Mouse (Mus musculus): ENCODE data around the gene Tia1.
"Not testable (repeated sequence)": the region's sequence is repeated elsewhere in the genome, so short reads cannot be mapped to it uniquely, and the experiment has no call there.

Tia1 gene

GRCm38 (mm10) chr6:86404100-86404861 is at the start of gene Tia1:
Tia1 (plus strand) TSS chr6:86404219.
- CTCF ChIA-PET = interaction anchor here (0.7 kb wide), 1 partner anchor 10 kb away, joined by 5 read pairs; no protein-coding TSS in a partner anchor

- CTCF ChIA-PET = no interaction called here
Measured at GRCm38 (mm10) chr6:86354948-86355347, 49.1 kb upstream of the Tia1 start.

- CTCF ChIA-PET = no interaction called here
Measured at GRCm38 (mm10) chr6:86356956-86357355, 47.1 kb upstream of the Tia1 start.

- CTCF ChIA-PET = no interaction called here
Measured at GRCm38 (mm10) chr6:86360691-86361090, 43.3 kb upstream of the Tia1 start.

GRCm38 (mm10) chr6:86361373-86361772 is 42.6 kb upstream of the Tia1 start:
- CTCF ChIA-PET = no interaction called here

GRCm38 (mm10) chr6:86364442-86365141 is 39.4 kb upstream of the Tia1 start:
- CTCF ChIA-PET = interaction anchor here (0.7 to 0.8 kb wide), 3 partner anchors 26 to 1083 kb away, joined by 3 to 5 read pairs (median 4); no protein-coding TSS in a partner anchor

GRCm38 (mm10) chr6:86365371-86366124 is 38.5 kb upstream of the Tia1 start, which contains the start of gene Fam136a:
Fam136a (plus strand) TSS chr6:86365646.
- CTCF ChIA-PET = interaction anchor here (0.7 to 0.8 kb wide), 3 partner anchors 25 to 1084 kb away, joined by 3 to 5 read pairs (median 4); no protein-coding TSS in a partner anchor

GRCm38 (mm10) chr6:86366125-86366852 is 37.7 kb upstream of the Tia1 start:
- CTCF ChIA-PET = interaction anchor here (1.0 kb wide), 1 partner anchor 60 kb away, joined by 3 read pairs; the partner anchor contains the start of gene Gm44790

- CTCF ChIA-PET = interaction anchor here (0.5 to 1.0 kb wide), 2 partner anchors 59 to 398 kb away, joined by 3 to 12 read pairs; partner anchors contain the start of gene Gm44790
Measured at GRCm38 (mm10) chr6:86366853-86367249, 37.2 kb upstream of the Tia1 start.

- CTCF ChIA-PET = no interaction called here
Measured at GRCm38 (mm10) chr6:86368479-86368878, 35.5 kb upstream of the Tia1 start.

- CTCF ChIA-PET = no interaction called here
Measured at GRCm38 (mm10) chr6:86370093-86370713, 33.8 kb upstream of the Tia1 start.

GRCm38 (mm10) chr6:86370764-86371339 is 33.2 kb upstream of the Tia1 start, which contains the start of gene Snrpg:
Snrpg (plus strand) TSS chr6:86371304.
- CTCF ChIA-PET = no interaction called here

- CTCF ChIA-PET = no interaction called here
Measured at GRCm38 (mm10) chr6:86371340-86371911, 32.6 kb upstream of the Tia1 start.

- CTCF ChIA-PET = no interaction called here
Measured at GRCm38 (mm10) chr6:86371950-86372516, 32.0 kb upstream of the Tia1 start.

GRCm38 (mm10) chr6:86373556-86373955 is 30.5 kb upstream of the Tia1 start:
- CTCF ChIA-PET = no interaction called here

GRCm38 (mm10) chr6:86378341-86378740 is 25.7 kb upstream of the Tia1 start:
- CTCF ChIA-PET = no interaction called here

- CTCF ChIA-PET = not testable (repeated sequence)
Measured at GRCm38 (mm10) chr6:86380112-86380511, 23.9 kb upstream of the Tia1 start.

GRCm38 (mm10) chr6:86382551-86382950 is 21.5 kb upstream of the Tia1 start:
- CTCF ChIA-PET = no interaction called here

GRCm38 (mm10) chr6:86383370-86383769 is 20.6 kb upstream of the Tia1 start:
- CTCF ChIA-PET = no interaction called here

GRCm38 (mm10) chr6:86384692-86385091 is 19.3 kb upstream of the Tia1 start:
- CTCF ChIA-PET = no interaction called here

All from spleen, embryonic (tissue).